Mouse (Mus musculus) right cerebral cortex, postnatal 4 days (tissue): Measurements from ENCODE around the gene Adgrf3.

ENCODE experiments used
- DNase-seq: peaks from one replicate; pipeline ENCODE4 v3.0.0-alpha.2; 2022

Adgrf3 gene

GRCm38 (mm10) chr5:30201521-30201920 lies 4.0 kb downstream of the Adgrf3 start:
- peak; percentile 48 for DNase-seq

DNA sequence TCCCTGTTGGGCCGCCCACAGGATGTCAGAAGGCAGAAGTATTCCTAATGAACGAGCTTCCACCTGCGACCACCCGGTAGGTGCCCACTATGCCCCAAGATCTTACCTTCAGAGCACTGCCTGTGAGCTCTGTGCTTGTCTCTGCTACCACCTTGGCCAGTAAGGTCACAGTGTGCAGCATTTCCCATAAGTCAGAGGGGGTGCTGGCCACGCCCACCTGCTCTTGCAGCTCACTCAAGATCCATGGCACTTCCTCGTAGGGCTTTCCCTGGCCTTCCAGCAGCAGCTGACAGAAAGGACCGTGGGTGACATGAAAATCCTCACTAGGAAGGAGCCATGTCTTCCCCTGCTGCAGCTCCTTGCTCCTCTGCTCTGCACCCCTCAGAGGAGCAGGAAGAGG lies 7.3 kb downstream of the Adgrf3 start:
- no peak for DNase-seq

DNA sequence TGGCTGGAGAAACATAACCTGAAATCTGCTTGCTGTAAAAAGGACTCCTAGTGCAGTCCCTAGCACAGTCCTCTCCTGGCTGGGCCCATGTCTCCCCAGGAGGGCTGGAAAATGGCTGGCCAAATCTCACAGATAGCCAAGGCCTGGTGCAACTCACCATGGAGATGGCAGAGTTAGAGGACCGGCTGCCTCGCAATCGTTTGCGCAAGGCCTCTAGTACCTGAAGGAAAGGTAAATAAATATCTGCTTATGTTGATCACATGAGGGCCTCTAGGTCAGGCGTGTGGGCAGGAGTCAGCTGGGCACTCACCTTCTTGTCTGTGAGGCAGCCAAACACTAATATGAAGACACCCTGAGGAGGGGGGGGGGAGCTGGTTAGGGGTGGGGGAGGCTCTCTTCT lies 10.2 kb downstream of the Adgrf3 start:
- no peak for DNase-seq

GRCm38 (mm10) chr5:30192452-30192851 lies 13.1 kb downstream of the Adgrf3 start:
- no peak for DNase-seq

DNA sequence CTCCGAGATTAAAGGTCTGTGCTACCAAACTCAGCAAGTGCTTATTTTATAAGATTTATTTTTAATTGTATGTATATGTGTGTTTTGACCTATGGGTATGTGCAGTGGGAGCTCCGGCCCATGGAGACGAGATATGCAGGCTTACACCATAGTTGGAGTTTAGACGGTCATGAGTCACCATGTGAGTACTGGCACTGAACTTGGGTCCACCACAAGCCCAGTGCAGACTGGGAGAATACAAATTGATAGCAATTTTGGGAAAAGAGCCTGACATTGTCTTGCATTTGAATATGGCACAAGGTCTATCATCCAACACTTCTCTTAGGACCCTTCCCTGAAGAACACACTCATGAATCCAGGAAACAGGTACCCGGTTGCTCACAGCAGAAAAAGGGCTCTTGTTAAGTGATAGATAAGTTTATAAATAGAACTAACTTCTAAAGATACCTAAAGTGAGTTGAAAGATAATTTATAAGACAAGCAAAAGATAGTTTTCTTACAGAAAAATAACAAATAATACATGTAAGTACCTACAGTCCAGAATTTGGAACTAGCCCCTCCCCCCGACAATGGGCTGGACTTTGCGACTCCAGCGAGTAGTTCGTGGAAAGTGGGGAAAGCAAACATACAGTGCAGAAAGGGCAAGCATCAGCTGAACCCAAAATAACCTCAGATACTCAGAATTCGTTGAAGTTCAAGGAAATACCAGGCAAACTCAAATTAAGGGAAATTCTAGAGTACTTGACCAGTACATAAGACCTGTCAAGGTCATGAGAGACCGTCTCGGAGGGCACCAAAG lies 17.6 kb downstream of the Adgrf3 start:
- no peak for DNase-seq

DNA sequence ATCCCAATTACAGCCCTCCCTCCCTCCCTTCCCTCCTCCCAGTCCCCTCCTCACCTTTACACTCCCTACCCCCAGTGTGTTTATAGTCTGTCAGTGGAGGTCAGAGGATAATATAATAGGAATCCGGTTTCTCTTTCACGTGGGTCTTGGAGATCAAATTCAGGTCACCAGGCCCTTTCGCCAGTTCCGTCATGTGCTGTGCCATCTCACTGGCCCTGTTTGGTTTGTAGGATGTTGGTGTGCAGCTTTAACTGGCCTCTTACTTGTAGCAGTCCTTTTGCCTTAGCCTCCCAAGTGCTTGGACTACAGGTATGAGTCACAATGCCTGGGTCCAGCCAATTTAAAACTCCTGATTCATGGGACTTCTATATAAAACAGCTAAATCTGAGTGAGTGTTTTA lies 29.7 kb downstream of the Adgrf3 start:
- DNase-seq: no peak

- no peak for DNase-seq
Observed at GRCm38 (mm10) chr5:30172931-30173692, 32.4 kb downstream of the Adgrf3 start.

GRCm38 (mm10) chr5:30172115-30172514 lies 33.4 kb downstream of the Adgrf3 start:
- DNase-seq: no peak

GRCm38 (mm10) chr5:30170303-30170940 lies 35.1 kb downstream of the Adgrf3 start:
- DNase-seq: no peak

GRCm38 (mm10) chr5:30165234-30165946 lies 40.1 kb downstream of the Adgrf3 start:
- DNase-seq: no peak

DNA sequence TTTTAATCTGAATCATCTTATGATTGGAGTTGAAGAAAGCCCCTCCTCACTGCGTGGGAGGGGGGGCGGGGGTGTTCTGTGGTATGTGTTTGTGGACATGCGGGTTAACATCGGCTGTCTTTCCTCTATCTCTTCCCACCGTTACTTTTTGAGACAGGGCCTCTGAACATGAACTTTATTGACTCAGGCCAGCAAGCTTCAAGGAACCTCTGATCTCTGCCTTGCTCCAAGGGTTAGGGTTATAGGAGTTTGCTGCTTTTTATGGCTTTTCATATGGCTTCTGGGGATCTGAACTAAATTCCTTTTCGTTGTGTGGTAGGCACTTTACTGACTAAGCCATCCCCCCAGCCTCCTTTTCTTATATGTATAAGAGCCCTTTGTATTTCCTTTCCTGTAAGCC lies 43.2 kb downstream of the Adgrf3 start:
- DNase-seq: no peak

DNA sequence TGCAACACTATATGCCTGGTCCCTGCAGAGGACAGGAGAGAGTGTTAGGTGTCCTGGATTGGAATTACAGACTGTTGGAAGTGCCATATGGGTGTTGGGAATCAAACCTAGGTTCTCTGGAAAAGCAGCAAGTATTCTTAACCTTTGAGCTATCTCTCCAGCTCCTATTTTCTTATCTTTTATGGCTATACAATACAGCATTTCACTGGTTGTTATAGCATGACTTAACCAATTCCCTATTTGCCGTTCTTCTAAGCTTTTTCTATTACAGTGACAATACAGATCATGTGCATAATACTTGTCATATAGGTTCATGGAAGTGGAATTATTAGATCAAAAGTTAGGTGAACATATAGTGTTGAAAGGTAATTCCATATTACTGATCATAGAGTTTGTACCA lies 43.7 kb downstream of the Adgrf3 start:
- DNase-seq: no peak

DNA sequence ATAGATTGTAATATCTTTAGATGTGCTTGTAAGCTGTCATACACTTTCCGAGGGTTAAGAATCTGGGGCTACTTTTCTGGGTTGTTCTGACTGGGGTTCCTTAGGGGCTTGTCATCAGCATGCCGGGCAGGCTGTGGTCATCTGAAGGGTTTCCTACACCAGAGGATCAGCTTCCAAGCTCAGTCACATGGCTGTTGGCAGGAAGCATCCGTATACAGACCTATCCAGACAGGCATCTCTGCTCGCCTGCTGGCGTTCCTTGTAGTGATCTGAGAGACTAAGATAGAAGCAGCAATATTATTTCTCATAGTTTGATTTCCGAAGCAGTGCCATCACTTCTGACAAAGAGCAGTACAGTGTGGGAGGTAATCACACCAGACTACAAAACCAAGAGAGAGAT lies 45.9 kb downstream of the Adgrf3 start:
- no peak for DNase-seq

DNA sequence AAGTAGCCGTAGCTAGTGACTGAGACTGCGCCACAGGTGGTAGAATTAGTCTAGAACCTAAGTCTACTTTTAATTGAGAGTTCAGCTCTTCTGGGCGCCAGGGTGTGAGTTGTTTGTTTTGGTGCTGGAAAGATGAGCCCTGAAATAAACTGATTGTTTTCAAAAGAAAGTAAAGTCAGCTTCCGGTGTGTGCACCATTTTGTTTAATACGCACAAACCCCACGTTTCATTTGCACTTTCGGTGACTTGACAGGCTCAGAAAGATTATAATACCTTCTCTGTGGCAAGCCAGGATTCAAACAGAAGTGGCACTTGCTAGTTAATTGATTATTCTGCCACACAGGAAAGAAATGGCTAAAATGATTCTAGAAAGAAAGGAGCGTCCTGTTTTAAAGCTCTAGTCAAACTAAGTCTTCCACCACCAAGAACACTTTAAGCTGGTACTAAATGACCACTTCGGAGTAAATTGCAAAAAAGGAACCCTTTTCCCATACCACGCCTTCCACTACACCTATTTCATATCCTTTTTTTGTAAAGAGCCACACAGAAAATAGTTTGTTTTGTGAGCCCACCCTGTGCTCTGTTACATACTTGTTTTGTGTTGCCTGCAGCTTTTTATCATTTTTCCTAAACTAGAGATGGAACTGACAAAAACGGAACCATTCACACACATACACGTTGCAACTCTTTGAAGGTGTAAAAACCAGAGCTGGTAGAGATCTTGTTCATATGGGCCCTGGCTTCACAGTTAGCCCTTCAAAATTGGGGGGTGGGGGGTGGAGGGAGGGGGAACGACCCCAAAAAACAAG lies 49.5 kb downstream of the Adgrf3 start:
- DNase-seq: no peak

- no peak for DNase-seq
Observed at GRCm38 (mm10) chr5:30155395-30155792, 50.1 kb downstream of the Adgrf3 start.

GRCm38 (mm10) chr5:30154474-30155394 lies 50.8 kb downstream of the Adgrf3 start, which contains the start of the genes Hadha and Hadhb:
TSS of gene Hadha (minus strand) at chr5:30155162.
TSS of gene Hadhb (plus strand) at chr5:30155248.
- peak; percentile 91 for DNase-seq

DNA sequence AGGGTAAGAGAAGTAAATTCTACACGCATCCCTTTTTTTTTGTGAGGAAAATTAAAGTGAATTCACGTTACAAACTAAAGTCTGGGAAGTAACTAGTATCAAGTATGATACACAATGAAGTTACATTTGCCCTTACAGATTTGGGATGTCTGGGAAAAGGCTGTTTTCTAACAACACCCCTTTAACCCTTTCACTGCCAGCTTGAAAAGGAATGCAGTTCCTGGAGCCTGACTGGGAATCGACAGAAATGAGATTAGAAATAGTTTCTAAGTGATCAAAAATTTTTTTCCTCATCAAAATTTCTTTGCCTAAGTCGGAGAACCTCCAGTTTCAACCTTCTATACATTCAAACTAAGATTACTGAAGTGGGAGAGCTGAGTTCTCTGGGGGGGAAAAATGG lies 51.5 kb downstream of the Adgrf3 start:
- no peak for DNase-seq

- no peak for DNase-seq
Observed at GRCm38 (mm10) chr5:30153222-30153621, 52.3 kb downstream of the Adgrf3 start.

DNA sequence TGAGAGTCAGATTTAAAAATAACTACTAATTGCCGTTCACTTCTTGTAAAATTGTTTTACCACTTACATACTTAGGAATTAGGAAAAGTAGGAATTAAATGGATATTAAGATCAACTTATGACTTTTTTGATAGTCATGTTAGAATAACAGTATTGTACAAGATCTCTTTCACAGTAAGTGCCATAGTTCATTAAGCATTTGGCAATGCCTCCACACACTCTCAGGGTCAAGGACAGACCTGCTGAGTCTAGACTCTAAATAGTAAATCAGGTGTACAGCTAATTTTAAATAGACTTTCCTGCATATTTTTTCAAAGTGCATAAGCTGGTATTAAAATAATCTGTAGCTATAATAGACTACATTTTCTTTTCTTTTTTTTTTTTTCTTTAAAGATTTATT lies 53.1 kb downstream of the Adgrf3 start:
- no peak for DNase-seq

DNA sequence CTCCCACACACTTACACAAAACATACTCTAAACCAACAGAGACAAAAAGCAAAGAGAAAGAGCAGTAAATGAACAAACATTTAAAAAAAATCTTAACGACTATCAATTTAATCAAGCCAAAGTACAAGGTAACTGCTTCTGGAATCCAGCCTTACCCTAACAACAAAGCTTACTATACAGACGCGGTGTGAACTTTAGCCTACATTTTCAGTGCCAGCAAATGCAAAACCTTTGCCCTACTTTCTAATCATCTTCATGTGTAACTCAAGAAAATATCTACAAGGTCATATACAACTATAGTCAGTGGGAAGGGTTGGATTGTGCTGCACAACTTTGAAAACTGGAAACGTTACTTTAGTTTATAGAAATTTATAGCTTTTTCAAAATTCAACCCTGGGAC lies 53.5 kb downstream of the Adgrf3 start:
- no peak for DNase-seq
